Mouse (Mus musculus): Measurements from ENCODE around the gene Gm10354. TPM values are rescaled to one million over a fixed set of nuclear protein-coding genes. Genes with fewer than 3 reads are reported as not detected.
"Not testable (repeated sequence)": the region's sequence is repeated elsewhere in the genome, so short reads cannot be mapped to it uniquely, and the experiment has no call there.

Gm10354 gene
- polyA plus RNA-seq, 1 experiment from 2014 or later = not detected

- 80% methylated on average over 8 of the region's 8 CpGs for WGBS
- DNase-seq (ENCODE audit: low spot score); H3K27me3 ChIP-seq (ENCODE audit: insufficient read depth, poor library complexity, severe bottlenecking): not testable (repeated sequence)
These were observed 11.8 kb upstream of the Gm10354 start for GRCm38 (mm10) chr5:14990375-14991158.

GRCm38 (mm10) chr5:14986649-14987387 is 8.1 kb upstream of the Gm10354 start:
- not testable (repeated sequence) for H3K27ac ChIP-seq; H3K4me1 ChIP-seq (replicated peaks); H3K4me3 ChIP-seq; H3K27me3 ChIP-seq (ENCODE audit: insufficient read depth, poor library complexity, severe bottlenecking); DNase-seq (ENCODE audit: low spot score); H3K36me3 ChIP-seq
- WGBS = 41% methylated on average over 6 of the region's 6 CpGs
- peaks cover 32% of the 10 kb centered on the region for H3K9me3 ChIP-seq

More at GRCm38 (mm10) chr5:14990375-14991158, 11.8 kb upstream of the Gm10354 start:
- H3K4me3 ChIP-seq; H3K27ac ChIP-seq; H3K4me1 ChIP-seq (replicated peaks); H3K36me3 ChIP-seq: not testable (repeated sequence)
- H3K9me3 ChIP-seq = peaks cover 36% of the 10 kb centered on the region

DNA sequence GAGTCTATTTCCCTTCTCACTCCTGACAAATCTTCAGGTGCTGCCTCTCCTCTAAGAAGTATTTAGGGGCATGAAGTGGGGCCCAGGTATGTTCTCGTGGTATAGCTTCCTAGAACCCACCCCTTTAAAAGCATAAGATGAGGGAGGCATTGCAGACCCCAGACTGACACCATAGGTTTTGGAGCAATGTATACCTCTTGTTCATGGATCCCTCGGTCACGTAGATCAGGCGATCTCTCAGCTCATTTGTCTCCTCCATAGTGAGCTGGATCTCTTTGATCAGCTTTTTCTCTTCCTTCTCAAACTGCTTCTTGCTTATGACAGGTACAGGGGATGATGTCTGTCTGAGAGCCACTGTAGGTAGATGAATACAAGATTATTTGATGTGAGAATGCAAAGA is 1.4 kb downstream of the Gm10354 start:
- not testable (repeated sequence) for H3K27ac ChIP-seq; H3K4me1 ChIP-seq (replicated peaks); H3K36me3 ChIP-seq; H3K4me3 ChIP-seq; DNase-seq (ENCODE audit: low spot score); H3K27me3 ChIP-seq (ENCODE audit: insufficient read depth, poor library complexity, severe bottlenecking)
- WGBS = 77% methylated on average over 4 of the region's 4 CpGs
- peaks cover 59% of the 10 kb centered on the region for H3K9me3 ChIP-seq

DNA sequence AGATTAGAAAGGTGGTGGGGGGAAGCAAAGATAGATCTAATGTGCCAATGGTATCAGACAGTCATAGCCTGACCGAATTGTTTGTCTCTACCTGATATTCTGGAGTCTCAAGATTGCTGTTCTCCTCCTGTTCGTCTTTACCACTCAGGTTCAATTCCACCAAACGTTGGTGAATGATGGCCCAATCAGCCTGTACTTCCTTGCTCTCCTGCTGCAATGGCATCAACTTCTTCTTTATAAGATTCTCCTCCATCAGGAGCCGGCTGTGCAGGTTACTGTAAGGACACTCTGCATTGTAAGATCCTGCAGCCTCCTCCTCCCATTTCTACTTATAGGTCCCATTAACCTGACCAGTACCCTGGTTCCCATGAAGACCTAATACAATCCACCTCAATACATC is 3.4 kb downstream of the Gm10354 start:
- H3K9me3 ChIP-seq = peaks cover 61% of the 10 kb centered on the region
- not testable (repeated sequence) for H3K27me3 ChIP-seq (ENCODE audit: insufficient read depth, poor library complexity, severe bottlenecking); DNase-seq (ENCODE audit: low spot score); H3K27ac ChIP-seq; H3K4me1 ChIP-seq (replicated peaks); H3K4me3 ChIP-seq; H3K36me3 ChIP-seq
- 75% methylated on average over 4 of the region's 4 CpGs for WGBS

- H3K9me3 ChIP-seq = peaks cover 44% of the 10 kb centered on the region
- not testable (repeated sequence) for H3K4me1 ChIP-seq (replicated peaks); H3K36me3 ChIP-seq; H3K27ac ChIP-seq; H3K27me3 ChIP-seq (ENCODE audit: insufficient read depth, poor library complexity, severe bottlenecking); DNase-seq (ENCODE audit: low spot score); H3K4me3 ChIP-seq
- WGBS = 82% methylated on average over 3 of the region's 3 CpGs
These were observed 5.9 kb downstream of the Gm10354 start for GRCm38 (mm10) chr5:14972841-14973240.

- H3K36me3 ChIP-seq; H3K27me3 ChIP-seq (ENCODE audit: insufficient read depth, poor library complexity, severe bottlenecking); H3K4me3 ChIP-seq; H3K4me1 ChIP-seq (replicated peaks); DNase-seq (ENCODE audit: low spot score); H3K27ac ChIP-seq: not testable (repeated sequence)
- H3K9me3 ChIP-seq = peaks cover 31% of the 10 kb centered on the region
- 79% methylated on average over 13 of the region's 13 CpGs for WGBS
These were observed 14.9 kb downstream of the Gm10354 start for GRCm38 (mm10) chr5:14963821-14964220.

GRCm38 (mm10) chr5:14961502-14961901 is 17.2 kb downstream of the Gm10354 start:
- H3K36me3 ChIP-seq; H3K4me3 ChIP-seq; H3K4me1 ChIP-seq (replicated peaks); H3K27ac ChIP-seq; DNase-seq (ENCODE audit: low spot score); H3K27me3 ChIP-seq (ENCODE audit: insufficient read depth, poor library complexity, severe bottlenecking): not testable (repeated sequence)
- H3K9me3 ChIP-seq = peaks cover 35% of the 10 kb centered on the region
- 83% methylated on average over 4 of the region's 4 CpGs for WGBS

DNA sequence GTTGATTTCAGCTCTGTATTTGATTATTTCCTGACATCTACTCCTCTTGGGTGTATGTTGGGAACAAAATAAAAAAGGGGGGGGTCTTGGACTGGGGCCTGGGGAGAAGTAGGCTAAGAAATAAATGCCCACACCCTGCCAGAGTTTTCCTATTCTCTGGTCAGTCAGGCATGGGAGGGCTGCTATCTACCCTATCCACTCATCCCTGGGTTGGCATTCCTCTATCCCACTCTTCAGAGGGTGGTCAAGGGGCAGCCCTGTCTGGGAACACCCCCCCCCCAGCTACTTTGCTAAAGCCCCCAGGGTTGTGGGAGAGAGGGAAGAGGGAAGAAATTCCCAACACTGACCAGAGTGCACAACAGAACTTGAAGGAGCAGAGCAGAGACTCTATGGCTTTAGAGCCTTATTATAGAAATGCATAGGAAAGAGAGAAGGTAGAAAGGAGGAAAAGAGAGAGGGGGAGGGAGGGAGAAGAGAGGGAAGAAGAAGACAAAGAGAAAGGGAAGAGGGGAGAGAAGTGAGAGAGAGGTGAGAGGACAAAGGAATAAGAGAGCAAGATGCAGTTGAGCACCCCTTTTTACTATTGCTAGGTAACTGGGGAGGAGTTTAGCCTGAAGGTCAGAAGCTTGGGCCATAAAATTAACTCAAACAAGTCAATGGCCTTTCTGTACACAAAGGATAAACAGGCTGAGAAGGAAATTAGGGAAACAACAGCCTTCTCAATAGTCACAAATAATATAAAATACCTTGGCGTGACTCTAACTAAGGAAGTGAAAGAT is 22.6 kb downstream of the Gm10354 start:
- peaks cover 49% of the 10 kb centered on the region for H3K9me3 ChIP-seq
- not testable (repeated sequence) for H3K36me3 ChIP-seq; H3K4me1 ChIP-seq (replicated peaks); H3K27me3 ChIP-seq (ENCODE audit: insufficient read depth, poor library complexity, severe bottlenecking); DNase-seq (ENCODE audit: low spot score); H3K27ac ChIP-seq; H3K4me3 ChIP-seq
- WGBS = 90% methylated on average over 1 of the region's 1 CpGs

GRCm38 (mm10) chr5:14953587-14953986 is 25.1 kb downstream of the Gm10354 start:
- H3K27ac ChIP-seq; DNase-seq (ENCODE audit: low spot score); H3K27me3 ChIP-seq (ENCODE audit: insufficient read depth, poor library complexity, severe bottlenecking); H3K4me3 ChIP-seq; H3K4me1 ChIP-seq (replicated peaks); H3K36me3 ChIP-seq: not testable (repeated sequence)
- peaks cover 47% of the 10 kb centered on the region for H3K9me3 ChIP-seq

GRCm38 (mm10) chr5:14952749-14953148 is 26.0 kb downstream of the Gm10354 start:
- H3K36me3 ChIP-seq; H3K27me3 ChIP-seq (ENCODE audit: insufficient read depth, poor library complexity, severe bottlenecking); DNase-seq (ENCODE audit: low spot score); H3K4me1 ChIP-seq (replicated peaks); H3K4me3 ChIP-seq; H3K27ac ChIP-seq: not testable (repeated sequence)
- WGBS = 72% methylated on average over 3 of the region's 3 CpGs
- H3K9me3 ChIP-seq = peaks cover 49% of the 10 kb centered on the region

- 71% methylated on average over 7 of the region's 7 CpGs for WGBS
- peaks cover 54% of the 10 kb centered on the region for H3K9me3 ChIP-seq
- not testable (repeated sequence) for H3K27ac ChIP-seq; H3K36me3 ChIP-seq; DNase-seq (ENCODE audit: low spot score); H3K4me1 ChIP-seq (replicated peaks); H3K4me3 ChIP-seq; H3K27me3 ChIP-seq (ENCODE audit: insufficient read depth, poor library complexity, severe bottlenecking)
These were observed 26.9 kb downstream of the Gm10354 start for GRCm38 (mm10) chr5:14951822-14952221.

GRCm38 (mm10) chr5:14947482-14948198 is 31.1 kb downstream of the Gm10354 start:
- H3K36me3 ChIP-seq; H3K27me3 ChIP-seq (ENCODE audit: insufficient read depth, poor library complexity, severe bottlenecking); DNase-seq (ENCODE audit: low spot score); H3K4me1 ChIP-seq (replicated peaks); H3K27ac ChIP-seq; H3K4me3 ChIP-seq: not testable (repeated sequence)
- WGBS = 64% methylated on average over 4 of the region's 4 CpGs
- H3K9me3 ChIP-seq = peaks cover 41% of the 10 kb centered on the region
